Mouse (Mus musculus): ENCODE data around the gene Ttc39d. TPM values are rescaled to one million over a fixed set of nuclear protein-coding genes. Genes with fewer than 3 reads are reported as not detected.
A peak's percentile ranks its signal among the peaks of the same experiment; 100 is the strongest.
"Not testable (repeated sequence)": the region's sequence is repeated elsewhere in the genome, so short reads cannot be mapped to it uniquely, and the experiment has no call there.

Ttc39d gene
- total and polyA plus RNA-seq, 2 experiments from 2014 or later: 0.19 to 0.43 TPM

GRCm38 (mm10) chr17:80183615-80184014 is 23.6 kb upstream of the Ttc39d start:
- Histone ChIP-seq H3K4me1 (ENCODE audit: insufficient read depth) (no peaks in the 10 kb centered on the region), H3K4me3 (ENCODE audit: low read depth, low read length) (no peak overlapping the region), H3K9me3 (ENCODE audit: low read length) (no peaks in the 10 kb centered on the region), H3K36me3 (ENCODE audit: insufficient read depth) (no peaks in the 10 kb centered on the region), H3K4me2 (ENCODE audit: low read depth) (no peak overlapping the region), H3K27ac (ENCODE audit: low read depth, low read length) (no peak overlapping the region), H3K9ac (no peak overlapping the region), H3K27me3 (ENCODE audit: insufficient read depth, low read length) (no peaks in the 10 kb centered on the region)
- DNase-seq (no peak), ATAC-seq (no peak)
- no peak for TF ChIP-seq CTCF (IDR thresholded peaks at IDR 0.05; ENCODE audit: low read depth)
- WGBS: 86% methylated on average over 10 of the region's 10 CpGs

GRCm38 (mm10) chr17:80193075-80193474 is 14.2 kb upstream of the Ttc39d start:
- peak; percentile 69 for TF ChIP-seq CTCF (IDR thresholded peaks at IDR 0.05; ENCODE audit: low read depth)
- Histone ChIP-seq H3K4me3 (ENCODE audit: low read depth, low read length) (no peak overlapping the region), H3K4me2 (ENCODE audit: low read depth) (no peak overlapping the region), H3K36me3 (ENCODE audit: insufficient read depth) (peaks cover 17% of the 10 kb centered on the region), H3K4me1 (ENCODE audit: insufficient read depth) (no peaks in the 10 kb centered on the region), H3K9ac (no peak overlapping the region), H3K27ac (ENCODE audit: low read depth, low read length) (no peak overlapping the region), H3K27me3 (ENCODE audit: insufficient read depth, low read length) (no peaks in the 10 kb centered on the region), H3K9me3 (ENCODE audit: low read length) (no peaks in the 10 kb centered on the region)
- DNase-seq (peak; percentile 67), ATAC-seq (peak; percentile 51; the same call in 1 of the 2 replicates)
- 67% methylated on average over 5 of the region's 5 CpGs for WGBS

- Histone ChIP-seq H3K27ac (ENCODE audit: low read depth, low read length) (no peak overlapping the region), H3K4me1 (ENCODE audit: insufficient read depth) (no peaks in the 10 kb centered on the region), H3K9me3 (ENCODE audit: low read length) (no peaks in the 10 kb centered on the region), H3K4me2 (ENCODE audit: low read depth) (no peak overlapping the region), H3K36me3 (ENCODE audit: insufficient read depth) (peaks cover 50% of the 10 kb centered on the region), H3K4me3 (ENCODE audit: low read depth, low read length) (no peak overlapping the region), H3K27me3 (ENCODE audit: insufficient read depth, low read length) (no peaks in the 10 kb centered on the region), H3K9ac (no peak overlapping the region)
- WGBS: 89% methylated on average over 3 of the region's 3 CpGs
- no peak for DNase-seq
- no peak for TF ChIP-seq CTCF (IDR thresholded peaks at IDR 0.05; ENCODE audit: low read depth)
- ATAC-seq: peak; percentile 51
Observed at GRCm38 (mm10) chr17:80199160-80199778, 8.0 kb upstream of the Ttc39d start.

- peaks cover 3% of the 10 kb centered on the region; the same call in 1 of the 2 replicates for H3K4me1 ChIP-seq (ENCODE audit: insufficient read depth)
- no peak for DNase-seq
Observed at GRCm38 (mm10) chr17:80205657-80206056, 1.6 kb upstream of the Ttc39d start.

GRCm38 (mm10) chr17:80206301-80206670 is 974 bp upstream of the Ttc39d start:
- no peak for TF ChIP-seq CTCF (IDR thresholded peaks at IDR 0.05; ENCODE audit: low read depth)
- peaks cover 3% of the 10 kb centered on the region; the same call in 1 of the 2 replicates for H3K4me1 ChIP-seq (ENCODE audit: insufficient read depth)
- H3K36me3 ChIP-seq (ENCODE audit: insufficient read depth): peaks cover 16% of the 10 kb centered on the region
- H3K27me3 ChIP-seq (ENCODE audit: insufficient read depth, low read length): no peaks in the 10 kb centered on the region
- no peaks in the 10 kb centered on the region for H3K9me3 ChIP-seq (ENCODE audit: low read length)
- H3K9ac ChIP-seq: peak overlapping the region; percentile 99
- 0% methylated on average over 36 of the region's 36 CpGs for WGBS
- H3K4me2 ChIP-seq (ENCODE audit: low read depth): peak overlapping the region; percentile 72
- peak overlapping the region; percentile 88 for H3K4me3 ChIP-seq (ENCODE audit: low read depth, low read length)
- no peak for DNase-seq
- peak overlapping the region; percentile 99 for H3K27ac ChIP-seq (ENCODE audit: low read depth, low read length)
- ATAC-seq: peak; percentile 53

More at GRCm38 (mm10) chr17:80205657-80206056, 1.6 kb upstream of the Ttc39d start:
- Histone ChIP-seq H3K4me2 (ENCODE audit: low read depth) (peak overlapping the region; percentile 72), H3K36me3 (ENCODE audit: insufficient read depth) (peaks cover 20% of the 10 kb centered on the region), H3K4me3 (ENCODE audit: low read depth, low read length) (peak overlapping the region; percentile 88), H3K27ac (ENCODE audit: low read depth, low read length) (peak overlapping the region; percentile 99; the same call in 1 of the 2 replicates), H3K27me3 (ENCODE audit: insufficient read depth, low read length) (no peaks in the 10 kb centered on the region), H3K9me3 (ENCODE audit: low read length) (no peaks in the 10 kb centered on the region), H3K9ac (peak overlapping the region; percentile 99)
- 22% methylated on average over 5 of the region's 5 CpGs for WGBS
- ATAC-seq: no peak
- no peak for TF ChIP-seq CTCF (IDR thresholded peaks at IDR 0.05; ENCODE audit: low read depth)

- H3K9ac ChIP-seq; H3K4me1 ChIP-seq (ENCODE audit: insufficient read depth); H3K36me3 ChIP-seq (ENCODE audit: insufficient read depth); H3K27ac ChIP-seq (ENCODE audit: low read depth, low read length); H3K27me3 ChIP-seq (ENCODE audit: insufficient read depth, low read length); ATAC-seq; H3K4me3 ChIP-seq (ENCODE audit: low read depth, low read length); H3K9me3 ChIP-seq (ENCODE audit: low read length); H3K4me2 ChIP-seq (ENCODE audit: low read depth); DNase-seq: not testable (repeated sequence)
- WGBS: 84% methylated on average over 4 of the region's 4 CpGs
Observed at GRCm38 (mm10) chr17:80213998-80214397, 6.7 kb downstream of the Ttc39d start.

- Histone ChIP-seq H3K4me1 (ENCODE audit: insufficient read depth) (no peaks in the 10 kb centered on the region), H3K9me3 (ENCODE audit: low read length) (no peaks in the 10 kb centered on the region), H3K27me3 (ENCODE audit: insufficient read depth, low read length) (no peaks in the 10 kb centered on the region), H3K4me3 (ENCODE audit: low read depth, low read length) (no peak overlapping the region), H3K36me3 (ENCODE audit: insufficient read depth) (no peaks in the 10 kb centered on the region), H3K4me2 (ENCODE audit: low read depth) (no peak overlapping the region), H3K27ac (ENCODE audit: low read depth, low read length) (no peak overlapping the region), H3K9ac (no peak overlapping the region)
- no peak for ATAC-seq
- no peak for DNase-seq
- no peak for TF ChIP-seq CTCF (IDR thresholded peaks at IDR 0.05; ENCODE audit: low read depth)
- WGBS: 78% methylated on average over 2 of the region's 2 CpGs
Observed at GRCm38 (mm10) chr17:80220131-80220530, 12.9 kb downstream of the Ttc39d start.
